Mouse (Mus musculus) layer of hippocampus, postnatal 25 days (tissue): ENCODE measurements around the gene Scly. TPM values are rescaled to one million over a fixed set of nuclear protein-coding genes. Genes with fewer than 3 reads are reported as not detected.

Experiments
- DNase-seq, 2 experiments: peaks; one replicate each; pipeline ENCODE4 v3.0.0; 2022; ENCODE audit warnings: mixed read lengths in 2 of 2, low spot score in 1 of 2; ENCODE audit errors: extremely low spot score in 1 of 2
- total RNA-seq, 2 experiments: library from RNA; stranded (reverse); gene quantifications; 2 replicates each; pipeline ENCODE4 v1.2.3; 2021

The Scly gene
- 10 to 100 TPM; 17.8 to 21.2 TPM for total RNA-seq

GRCm38 (mm10) chr1:91297799-91298744 is at the start of gene Scly:
Scly (plus strand) TSS chr1:91298338.
- peak; percentile 84 to 85 for DNase-seq

GRCm38 (mm10) chr1:91248970-91249369 is 49.2 kb upstream of the Scly start:
- DNase-seq = no peak

- peak; percentile 76 to 83 for DNase-seq
These were observed 48.3 kb upstream of the Scly start, which contains the start of gene Ube2f for GRCm38 (mm10) chr1:91249564-91250414. Ube2f (plus strand) TSS chr1:91250304.

- DNase-seq = no peak
These were observed 47.6 kb upstream of the Scly start for GRCm38 (mm10) chr1:91250415-91251147.

GRCm38 (mm10) chr1:91251148-91251650 is 46.9 kb upstream of the Scly start:
- DNase-seq = no peak

GRCm38 (mm10) chr1:91251927-91252326 is 46.2 kb upstream of the Scly start:
- DNase-seq = no peak

GRCm38 (mm10) chr1:91257918-91258317 is 40.2 kb upstream of the Scly start:
- no peak for DNase-seq

- DNase-seq = no peak
These were observed 38.3 kb upstream of the Scly start for GRCm38 (mm10) chr1:91259794-91260193.

- DNase-seq = no peak
These were observed 35.6 kb upstream of the Scly start for GRCm38 (mm10) chr1:91262508-91262907.

- no peak for DNase-seq
These were observed 25.9 kb upstream of the Scly start for GRCm38 (mm10) chr1:91272260-91272659.

- DNase-seq = no peak
These were observed 21.6 kb upstream of the Scly start for GRCm38 (mm10) chr1:91276581-91276980.

- no peak for DNase-seq
These were observed 20.7 kb upstream of the Scly start for GRCm38 (mm10) chr1:91277480-91277879.

GRCm38 (mm10) chr1:91278410-91279119 is 19.6 kb upstream of the Scly start:
- no peak for DNase-seq

GRCm38 (mm10) chr1:91279126-91279525 is 19.0 kb upstream of the Scly start:
- no peak for DNase-seq

- no peak for DNase-seq
These were observed 15.6 kb upstream of the Scly start for GRCm38 (mm10) chr1:91282582-91282981.

GRCm38 (mm10) chr1:91289375-91289774 is 8.8 kb upstream of the Scly start:
- DNase-seq = no peak

GRCm38 (mm10) chr1:91292101-91292825 is 5.9 kb upstream of the Scly start:
- DNase-seq = no peak

GRCm38 (mm10) chr1:91295544-91295943 is 2.6 kb upstream of the Scly start:
- DNase-seq = no peak
